Mouse (Mus musculus): Measurements from ENCODE around the gene Krt36.

The Krt36 gene

GRCm38 (mm10) chr11:100088378-100089025, 16.9 kb downstream of the Krt36 start:
- no peak for DNase-seq (ENCODE audit: low spot score in 2 of 2)

GRCm38 (mm10) chr11:100087861-100088260, 17.6 kb downstream of the Krt36 start, which contains the start of gene Krt32:
Krt32 (minus strand) TSS chr11:100088226.
- no peak for DNase-seq (ENCODE audit: low spot score in 2 of 2)

- no peak for DNase-seq (ENCODE audit: low spot score in 2 of 2)
Measured at GRCm38 (mm10) chr11:100073873-100074272, 31.6 kb downstream of the Krt36 start.

GRCm38 (mm10) chr11:100067293-100068036, 38.0 kb downstream of the Krt36 start:
- no peak for DNase-seq (ENCODE audit: low spot score in 2 of 2)

- no peak for DNase-seq (ENCODE audit: low spot score in 2 of 2)
Measured at GRCm38 (mm10) chr11:100066236-100067010, 39.0 kb downstream of the Krt36 start.

- DNase-seq (ENCODE audit: low spot score in 2 of 2) = no peak
Measured at GRCm38 (mm10) chr11:100058875-100059274, 46.6 kb downstream of the Krt36 start.

GRCm38 (mm10) chr11:100055686-100056655, 49.5 kb downstream of the Krt36 start:
- DNase-seq (ENCODE audit: low spot score in 2 of 2) = no peak
